Mouse (Mus musculus) adrenal gland, postnatal 4 days (tissue): ENCODE data around the gene Psmd9. TPM values are rescaled to one million over a fixed set of nuclear protein-coding genes. Genes with fewer than 3 reads are reported as not detected.
"Not testable (repeated sequence)": the region's sequence is repeated elsewhere in the genome, so short reads cannot be mapped to it uniquely, and the experiment has no call there.

ENCODE experiments used
- DNase-seq, 2 experiments: peaks; one replicate each; pipeline ENCODE4 v3.0.0; 2021 to 2022; ENCODE audit warnings: low spot score in 2 of 2, mixed read lengths in 2 of 2
- total RNA-seq, 2 experiments: library from RNA; stranded (reverse); gene quantifications; 2 replicates each; pipeline ENCODE4 v1.2.3; 2021

Gene Psmd9
- total RNA-seq, 2 experiments from 2014 or later = 36.0 to 36.5 TPM

DNA sequence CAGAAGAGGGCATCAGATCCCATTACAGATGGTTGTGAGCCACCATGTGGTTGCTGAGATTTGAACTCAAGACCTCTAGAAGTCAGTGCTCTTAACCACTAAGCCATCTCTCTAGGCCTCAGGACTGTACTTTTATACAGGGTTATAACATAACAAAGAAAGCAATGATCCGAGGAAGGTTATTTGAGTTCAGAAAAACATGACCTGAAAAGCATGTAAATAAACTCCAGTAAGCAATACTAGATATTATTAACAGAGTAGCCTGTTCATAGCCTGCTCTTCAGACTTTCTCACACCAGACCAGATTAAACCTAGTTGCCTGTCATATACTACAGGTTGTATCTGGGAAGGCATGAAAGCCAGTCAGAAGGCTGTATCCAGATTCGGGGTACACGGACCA, 18.1 kb downstream of the Psmd9 start:
- no peak for DNase-seq

DNA sequence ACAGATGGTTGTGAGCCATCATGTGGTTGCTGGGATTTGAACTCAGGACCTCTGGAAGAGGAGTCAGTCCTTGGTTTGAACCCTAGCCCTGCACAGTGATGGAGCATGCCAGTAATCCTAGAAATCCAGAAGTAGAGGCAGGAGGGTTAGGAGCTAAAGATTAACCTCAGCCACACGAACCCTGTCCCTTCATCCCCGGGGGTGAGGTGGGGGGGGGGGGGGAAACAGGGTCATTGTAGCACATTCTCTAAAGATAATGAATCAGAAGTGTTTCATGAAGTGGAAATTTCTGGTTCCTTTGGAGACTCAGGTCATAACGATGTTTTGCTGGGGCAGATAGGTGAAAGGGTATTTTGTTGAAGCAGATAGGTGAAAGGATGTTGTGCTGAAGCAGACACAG, 21.7 kb downstream of the Psmd9 start:
- DNase-seq = no peak

- no peak for DNase-seq
Observed at GRCm38 (mm10) chr5:123191427-123191826, 22.2 kb downstream of the Psmd9 start.

GRCm38 (mm10) chr5:123192606-123193150, 23.5 kb downstream of the Psmd9 start:
- DNase-seq = no peak

DNA sequence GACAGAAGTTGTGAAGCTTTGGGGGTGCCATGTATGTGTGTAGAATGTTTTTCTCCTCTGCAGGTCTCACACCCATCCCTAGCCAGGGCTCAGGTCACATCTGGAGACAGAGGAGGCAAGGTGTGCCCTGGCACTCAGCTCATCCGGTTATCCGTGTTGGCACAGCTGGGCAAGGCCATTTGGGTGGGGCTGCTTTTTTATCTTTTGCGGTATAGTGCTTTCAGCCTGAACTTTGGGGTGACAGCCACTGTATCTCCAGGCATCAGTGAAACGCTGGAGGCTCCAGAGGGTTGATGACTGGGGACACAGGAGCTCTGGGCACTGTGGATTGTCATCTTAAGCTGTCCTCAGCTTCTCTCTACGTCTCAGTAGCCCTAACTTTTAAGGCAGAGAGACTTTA, 24.2 kb downstream of the Psmd9 start:
- no peak for DNase-seq

GRCm38 (mm10) chr5:123194856-123195255, 25.6 kb downstream of the Psmd9 start:
- DNase-seq = no peak

GRCm38 (mm10) chr5:123195500-123196000, 26.3 kb downstream of the Psmd9 start:
- DNase-seq = no peak

DNA sequence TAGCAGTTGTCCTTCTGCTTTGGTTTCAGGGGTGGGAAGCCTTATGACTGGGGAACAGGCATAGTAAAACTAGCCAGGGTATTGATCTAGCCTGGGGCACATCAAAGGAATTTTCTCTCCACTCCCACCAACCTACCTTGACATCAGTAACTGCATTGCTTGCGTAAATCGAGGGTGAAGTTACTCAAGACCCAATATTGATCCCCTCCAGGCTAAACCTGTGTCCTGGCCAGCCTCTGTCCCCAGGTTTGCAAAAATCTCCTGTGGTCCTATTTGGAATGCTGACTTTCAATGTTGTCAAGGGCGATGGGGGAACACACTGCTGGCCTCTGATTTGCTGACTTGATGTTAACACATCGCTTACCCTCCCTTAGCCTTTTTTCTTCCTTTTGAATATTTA, 27.5 kb downstream of the Psmd9 start:
- no peak for DNase-seq

- DNase-seq = no peak
Observed at GRCm38 (mm10) chr5:123198523-123198922, 29.3 kb downstream of the Psmd9 start.

DNA sequence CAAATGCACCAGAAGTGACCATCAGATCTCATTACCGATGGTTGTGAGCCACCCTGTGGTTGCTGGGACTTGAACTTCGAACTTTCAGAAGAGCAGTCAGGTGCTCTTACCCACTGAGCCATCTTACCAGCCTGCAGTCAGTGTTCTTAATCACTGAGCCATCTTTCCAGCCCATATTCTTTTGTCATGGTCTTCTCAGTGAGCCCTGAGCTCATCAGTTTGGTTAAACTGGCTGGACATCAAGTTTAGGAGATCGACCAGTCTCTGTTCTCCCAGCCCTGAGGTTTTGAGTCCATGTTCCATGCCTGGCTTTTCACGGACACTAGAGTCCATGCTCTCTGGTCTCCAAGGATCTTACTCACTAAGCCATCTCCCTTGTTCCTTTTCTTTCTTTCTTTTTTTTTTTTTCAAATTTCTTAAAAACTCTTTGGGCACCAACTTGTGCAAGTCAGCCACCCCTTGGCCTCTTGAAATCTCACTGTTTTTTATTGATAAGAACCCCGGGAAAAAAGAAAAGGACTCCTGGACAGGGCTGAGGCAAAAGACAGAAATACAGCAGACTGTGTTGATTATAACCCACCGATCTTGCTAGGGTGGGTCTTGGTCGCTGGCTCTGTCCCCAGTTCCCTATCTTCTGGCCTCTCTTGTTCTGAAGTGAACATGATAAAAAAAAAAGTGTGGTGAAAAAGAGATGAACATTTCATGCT, 31.8 kb downstream of the Psmd9 start:
- DNase-seq = not testable (repeated sequence)

DNA sequence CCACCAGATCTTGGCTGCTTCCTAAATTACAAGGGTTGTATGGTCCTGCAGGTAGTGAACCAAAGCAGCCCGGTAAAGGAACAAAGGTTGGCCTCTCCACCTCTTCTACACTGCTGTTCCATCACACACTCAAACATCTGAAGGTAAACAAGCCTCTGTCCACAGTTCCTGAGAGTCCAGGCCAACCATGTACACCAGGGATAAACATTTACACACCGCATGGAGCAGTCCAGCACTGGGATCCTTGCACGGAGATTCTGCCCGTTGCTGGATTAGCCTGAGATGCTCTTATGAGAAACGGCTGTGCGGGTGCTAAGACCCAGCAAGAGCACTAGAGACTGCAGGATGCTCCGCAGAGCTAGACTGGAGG, 32.3 kb downstream of the Psmd9 start:
- DNase-seq = no peak

DNA sequence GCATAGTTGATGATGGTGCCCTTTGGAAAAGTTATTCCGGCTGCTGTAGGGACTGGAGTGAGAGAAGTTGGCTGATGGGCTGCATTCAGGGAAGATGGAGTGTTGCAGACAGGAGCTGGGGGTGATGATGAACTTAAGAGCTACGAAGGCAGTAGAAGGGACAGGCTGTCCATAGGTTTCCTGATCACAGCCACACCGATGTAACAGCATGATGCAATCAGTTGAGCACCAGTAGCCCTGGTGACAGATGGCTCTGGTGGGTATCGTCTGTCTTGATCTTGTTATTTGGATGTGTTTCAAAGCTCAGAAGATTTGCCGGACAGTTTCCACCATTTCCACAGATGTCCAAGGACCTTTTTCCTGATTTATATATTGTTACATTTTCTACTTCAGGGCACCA, 32.8 kb downstream of the Psmd9 start:
- DNase-seq = no peak

- DNase-seq = not testable (repeated sequence)
Observed at GRCm38 (mm10) chr5:123202771-123203170, 33.6 kb downstream of the Psmd9 start.

DNA sequence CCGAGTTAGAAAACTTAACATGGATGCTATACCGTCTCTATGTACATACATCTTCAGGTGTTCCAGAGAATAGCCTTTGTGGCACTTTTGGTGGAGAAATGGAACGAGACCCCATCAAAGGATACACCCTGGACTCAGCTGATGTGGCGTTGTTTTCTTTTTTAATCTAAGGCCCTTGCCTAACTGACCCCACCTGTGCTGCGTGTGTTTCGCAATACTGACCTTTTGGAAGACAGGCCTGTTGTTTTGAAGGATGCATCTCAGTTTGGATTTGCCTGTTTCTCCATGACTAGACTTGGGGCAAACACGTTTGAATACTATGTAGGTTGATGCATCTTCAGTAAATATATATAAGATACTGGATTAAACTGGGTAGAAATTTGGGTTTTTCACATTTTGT, 34.4 kb downstream of the Psmd9 start:
- DNase-seq = not testable (repeated sequence)

DNA sequence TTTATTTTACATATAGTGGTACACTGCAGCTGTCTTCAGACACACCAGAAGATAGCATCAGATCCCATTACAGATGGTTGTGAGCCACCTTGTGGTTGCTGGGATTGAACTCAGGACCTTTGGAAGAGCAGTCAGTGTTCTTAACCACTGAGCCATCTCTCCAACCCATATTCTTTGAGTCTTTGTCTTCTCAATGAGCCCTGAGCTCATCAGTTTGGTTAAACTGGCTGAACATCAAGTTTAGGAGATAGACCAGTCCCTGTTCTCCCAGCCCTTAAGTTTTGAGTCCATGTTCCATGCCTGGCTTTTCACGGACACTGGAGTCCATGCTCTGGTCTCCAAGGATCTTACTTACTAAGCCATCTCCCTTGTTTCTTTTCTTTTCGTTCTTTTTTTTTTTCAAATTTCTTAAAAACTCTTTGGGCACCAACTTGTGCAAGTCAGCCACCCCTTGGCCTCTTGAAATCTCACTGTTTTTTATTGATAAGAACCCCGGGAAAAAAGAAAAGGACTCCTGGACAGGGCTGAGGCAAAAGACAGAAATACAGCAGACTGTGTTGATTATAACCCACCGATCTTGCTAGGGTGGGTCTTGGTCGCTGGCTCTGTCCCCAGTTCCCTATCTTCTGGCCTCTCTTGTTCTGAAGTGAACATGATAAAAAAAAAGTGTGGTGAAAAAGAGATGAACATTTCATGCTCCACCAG, 53.3 kb downstream of the Psmd9 start:
- not testable (repeated sequence) for DNase-seq

DNA sequence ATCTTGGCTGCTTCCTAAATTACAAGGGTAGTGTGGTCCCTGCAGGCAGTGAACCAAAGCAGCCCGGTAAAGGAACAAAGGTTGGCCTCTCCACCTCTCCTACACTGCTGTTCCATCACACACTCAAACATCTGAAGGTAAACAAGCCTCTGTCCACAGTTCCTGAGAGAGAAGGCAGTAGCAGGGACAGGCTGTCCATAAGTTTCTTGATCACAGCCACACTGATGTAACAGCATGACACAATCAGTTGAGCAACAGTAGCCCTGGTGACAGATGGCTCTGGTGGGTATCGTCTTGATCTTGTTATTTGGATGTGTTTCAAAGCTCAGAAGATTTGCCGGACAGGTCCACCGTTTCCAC, 53.8 kb downstream of the Psmd9 start:
- no peak for DNase-seq

GRCm38 (mm10) chr5:123223861-123224260, 54.6 kb downstream of the Psmd9 start:
- DNase-seq = not testable (repeated sequence)

DNA sequence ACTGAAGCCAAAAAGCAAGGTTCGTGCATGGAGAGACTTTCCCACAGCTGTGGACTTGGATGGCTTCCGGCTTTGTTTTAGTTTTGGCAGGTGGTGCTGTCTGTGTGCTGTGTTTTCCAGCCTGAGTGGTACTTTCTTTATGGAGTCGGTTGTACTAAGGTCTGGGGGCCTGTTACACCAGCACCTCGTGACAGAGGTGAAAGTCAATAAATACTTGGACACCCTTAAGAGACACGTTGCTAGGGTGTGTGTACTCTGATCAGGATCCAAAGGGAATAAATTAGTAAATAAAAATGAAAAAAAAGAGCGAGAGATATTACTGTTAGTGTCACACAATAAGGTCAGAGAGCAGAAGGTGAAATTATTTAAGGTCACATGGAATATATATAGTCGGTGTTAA, 57.6 kb downstream of the Psmd9 start:
- DNase-seq = no peak

DNA sequence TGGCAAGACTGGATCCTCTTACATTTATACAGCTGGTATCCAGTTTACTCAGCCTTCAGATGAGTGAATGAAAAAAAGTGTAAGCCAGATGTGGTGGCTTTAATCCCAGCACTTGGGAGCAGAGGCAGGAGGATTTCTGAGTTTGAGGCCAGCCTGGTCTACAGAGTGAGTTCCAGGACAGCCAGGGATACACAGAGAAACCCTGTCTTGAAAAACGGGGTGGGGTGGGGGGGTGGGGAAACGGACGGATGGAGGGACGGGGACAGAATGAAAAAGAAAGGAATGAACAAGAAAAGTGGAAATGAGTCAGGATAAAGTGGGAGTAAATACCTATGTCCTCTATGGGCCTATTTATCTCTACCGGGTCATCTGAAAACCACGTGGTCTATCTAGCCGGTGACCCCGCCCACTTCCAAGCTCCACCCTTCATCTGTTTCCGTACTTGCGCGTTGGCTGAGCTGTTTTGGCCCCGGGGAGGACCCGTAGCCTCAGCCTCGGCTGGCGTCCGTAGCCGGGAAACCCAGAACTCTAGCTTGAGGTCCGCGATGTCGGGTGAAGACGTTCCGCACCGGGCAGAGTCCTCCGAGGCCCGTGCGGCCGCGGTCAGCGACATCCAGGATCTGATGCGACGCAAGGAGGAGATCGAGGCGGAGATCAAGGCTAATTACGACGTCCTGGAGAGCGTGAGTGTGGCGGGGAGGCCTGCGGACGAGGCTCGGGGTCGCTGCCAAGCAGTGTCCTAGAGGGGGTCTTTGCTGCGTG, 58.7 kb downstream of the Psmd9 start:
- DNase-seq = peak; percentile 88 to 89

GRCm38 (mm10) chr5:123228524-123228922, 59.3 kb downstream of the Psmd9 start:
- no peak for DNase-seq

DNA sequence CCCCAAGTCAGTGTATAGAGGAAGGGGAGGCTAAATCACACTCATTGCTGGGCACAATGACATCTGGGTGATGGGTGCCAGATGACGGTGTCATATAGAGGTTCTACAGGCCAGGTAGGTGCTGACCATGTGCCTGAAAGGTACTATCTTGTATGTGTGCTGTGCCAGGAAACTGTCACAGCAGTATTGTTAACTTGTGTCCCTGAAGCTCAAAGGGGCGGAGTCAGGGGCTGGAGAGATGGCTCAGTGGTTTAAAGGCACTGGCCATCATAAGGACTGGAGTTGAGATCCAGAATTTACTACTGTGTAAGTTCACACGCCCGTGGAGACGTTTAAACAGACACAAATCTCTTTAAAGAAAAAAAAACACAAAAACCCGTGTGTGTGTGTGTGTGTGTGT, 60.1 kb downstream of the Psmd9 start:
- DNase-seq = no peak

GRCm38 (mm10) chr5:123232180-123232579, 63.0 kb downstream of the Psmd9 start:
- no peak for DNase-seq
